Mouse (Mus musculus): ENCODE measurements at regions not wholly inside any gene's neighbourhood (a gene's known extent, or its start where the extent isn't known, plus 50 kb on each side); places are given as distances from the start of the nearest gene placed in this dataset.
A peak's percentile ranks its signal among the peaks of the same experiment; 100 is the strongest.

DNA sequence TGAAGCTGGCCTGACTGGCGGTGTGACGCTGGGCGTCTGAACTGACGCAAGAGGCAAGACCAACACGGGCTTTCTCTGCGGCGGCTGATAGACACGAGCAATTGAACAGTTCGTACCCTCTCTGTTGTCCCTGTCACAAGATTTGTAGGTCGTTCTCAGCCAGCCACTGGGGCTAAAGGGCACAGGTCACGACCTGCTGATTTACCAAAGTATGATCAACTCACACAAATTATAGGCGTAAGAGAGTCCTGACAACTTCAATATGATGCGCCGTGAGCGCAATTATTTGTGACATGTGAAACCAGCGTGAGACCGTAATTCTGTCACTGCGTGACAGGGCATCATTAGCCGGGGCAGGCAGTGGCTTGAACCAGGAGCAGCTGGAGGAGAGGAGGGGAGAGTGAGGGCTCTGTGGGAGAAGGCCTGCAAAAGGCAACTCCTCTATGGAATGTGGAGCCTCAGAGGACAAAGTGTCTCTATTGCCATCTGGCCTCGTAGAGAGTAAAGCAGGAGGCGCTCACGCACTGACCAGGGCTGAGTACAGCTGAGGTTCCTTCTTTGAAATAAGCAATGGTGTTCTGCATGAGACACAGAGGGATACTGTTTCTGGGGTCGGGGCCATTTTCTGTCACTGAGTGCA is 181.4 kb upstream of the Habp2 start:
- DNase-seq, result peak; percentile 4 to 10

DNA sequence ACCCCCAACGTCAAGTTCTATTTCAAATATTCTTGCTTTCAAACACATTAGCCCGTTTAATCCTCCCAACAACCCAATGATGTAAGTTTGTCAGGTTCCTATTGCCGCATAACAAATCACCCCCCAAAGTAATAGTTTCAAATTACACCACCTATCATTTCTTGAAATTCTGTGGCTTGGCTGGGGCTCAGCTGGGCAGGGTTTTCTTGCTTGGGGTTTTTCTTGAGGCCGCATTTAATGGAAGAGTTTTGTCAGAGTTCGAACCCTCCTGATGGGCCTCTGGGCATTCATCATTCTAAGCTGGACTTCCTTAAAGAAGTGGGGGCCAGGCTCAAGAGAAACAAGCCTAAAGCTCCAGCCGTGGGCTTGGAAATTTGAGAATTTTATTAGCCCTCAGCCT is 178.1 kb upstream of the Habp2 start:
- DNase-seq, result no peak

DNA sequence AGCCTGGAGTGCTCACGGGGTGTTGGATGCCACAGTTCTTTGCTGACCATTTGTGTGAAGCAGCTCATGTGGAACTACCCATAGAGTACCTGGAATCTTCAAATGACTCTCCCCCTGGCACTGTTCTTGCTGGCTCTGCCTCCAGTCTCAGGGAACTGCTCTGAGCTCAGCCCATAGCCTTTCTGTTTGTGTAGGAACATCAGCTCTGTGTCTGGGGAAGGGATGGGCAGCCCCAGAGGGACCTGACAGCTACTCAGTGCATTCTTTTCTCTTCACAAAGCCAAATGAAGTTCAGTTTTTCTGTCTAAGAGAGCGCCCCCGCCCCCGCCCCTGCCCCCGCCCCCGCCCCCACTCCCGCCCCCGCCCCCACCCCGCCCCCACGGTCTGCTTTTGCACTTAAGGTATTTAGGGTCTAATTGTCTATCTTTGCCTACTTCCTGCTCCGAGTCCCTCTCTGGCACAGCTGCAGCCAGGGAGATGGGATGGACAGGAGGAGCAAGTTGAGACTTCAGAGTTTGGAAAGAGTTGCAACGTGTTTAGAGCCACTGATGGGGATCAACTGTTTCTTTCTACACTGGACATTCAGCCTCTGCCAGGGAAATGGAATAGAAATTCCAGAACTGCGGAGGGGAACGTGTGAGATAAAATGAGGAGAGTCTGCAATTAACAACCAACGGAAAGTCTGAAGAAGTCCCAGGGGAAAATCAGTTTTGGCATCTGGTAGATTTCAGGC is 171.2 kb upstream of the Habp2 start:
- no peak for DNase-seq

DNA sequence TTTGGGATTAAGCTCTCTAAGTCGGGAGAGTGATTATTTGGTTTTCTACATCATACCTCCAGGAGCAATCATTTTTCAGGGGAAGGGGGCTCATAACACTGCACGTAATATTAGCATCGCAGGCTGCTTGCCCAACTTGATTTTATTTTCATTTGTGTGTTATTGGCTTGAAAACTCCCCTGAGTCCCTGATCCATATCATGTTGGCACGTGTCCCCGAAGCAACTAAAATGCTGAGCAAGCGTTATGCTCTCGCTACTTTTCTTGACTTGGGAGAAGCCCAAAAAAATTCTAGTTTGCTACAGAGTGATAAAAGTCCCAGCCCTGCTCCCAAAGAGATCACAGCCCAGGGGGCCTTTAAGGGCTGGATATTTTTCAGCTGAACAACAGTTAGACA is 170.7 kb upstream of the Habp2 start:
- DNase-seq, result no peak

DNA sequence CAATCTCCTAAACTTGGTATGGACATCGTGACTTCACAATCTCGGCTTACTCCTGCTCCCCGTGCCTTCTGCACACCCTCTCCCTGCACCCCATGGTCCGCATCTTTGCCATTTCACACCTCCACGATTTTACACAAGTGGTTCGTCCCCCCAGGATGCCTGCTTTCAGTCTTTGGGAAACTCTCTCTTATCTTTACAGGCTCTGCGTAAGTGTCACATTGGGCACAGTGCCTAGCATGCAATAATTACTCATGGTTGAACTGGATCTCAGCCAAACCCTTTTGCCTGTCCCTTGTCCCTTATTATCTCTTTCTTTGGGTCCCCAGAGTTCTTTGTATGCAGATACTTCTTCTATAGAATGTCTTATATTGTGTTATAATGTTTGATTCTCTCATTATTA is 166.2 kb upstream of the Habp2 start:
- DNase-seq, result no peak

DNA sequence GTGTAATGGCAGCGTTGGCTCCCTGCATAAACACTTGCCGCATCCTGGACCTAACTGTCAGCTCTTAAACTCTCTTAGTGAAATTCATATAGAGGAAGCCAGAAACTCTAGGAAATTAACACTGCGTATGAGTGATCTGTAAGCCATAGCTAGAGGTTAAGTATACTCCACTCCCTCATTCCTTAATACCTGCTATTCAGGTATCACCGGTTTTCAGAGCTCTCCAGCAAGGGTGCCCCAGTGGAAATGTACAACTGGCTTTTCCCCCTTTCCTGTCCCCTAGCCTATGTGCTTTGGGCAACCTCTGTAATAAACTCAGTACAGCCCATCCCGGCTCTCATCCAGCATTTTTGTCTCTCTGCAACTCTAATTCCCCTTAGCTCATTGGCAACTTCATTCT is 164.8 kb upstream of the Habp2 start:
- no peak for DNase-seq

DNA sequence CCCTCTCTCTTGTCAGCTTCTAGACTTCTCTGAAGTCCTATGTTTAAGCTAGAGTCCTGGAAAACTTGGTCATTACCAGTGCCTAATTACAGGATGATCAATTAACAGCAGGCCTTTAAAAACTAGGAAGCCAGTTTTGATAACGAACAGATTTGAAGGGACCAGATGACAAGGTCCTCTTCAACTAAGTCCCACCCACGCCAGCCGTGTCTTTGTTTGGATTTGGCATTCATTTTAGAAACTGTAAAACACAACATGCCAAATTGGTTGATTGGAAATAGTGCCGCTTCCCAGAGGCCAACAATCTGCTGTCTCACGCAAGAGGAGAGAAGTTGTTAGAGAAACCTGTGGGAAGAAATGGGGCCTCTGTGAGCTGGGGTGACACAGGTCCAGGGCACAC is 155.4 kb upstream of the Habp2 start:
- DNase-seq, result no peak

DNA sequence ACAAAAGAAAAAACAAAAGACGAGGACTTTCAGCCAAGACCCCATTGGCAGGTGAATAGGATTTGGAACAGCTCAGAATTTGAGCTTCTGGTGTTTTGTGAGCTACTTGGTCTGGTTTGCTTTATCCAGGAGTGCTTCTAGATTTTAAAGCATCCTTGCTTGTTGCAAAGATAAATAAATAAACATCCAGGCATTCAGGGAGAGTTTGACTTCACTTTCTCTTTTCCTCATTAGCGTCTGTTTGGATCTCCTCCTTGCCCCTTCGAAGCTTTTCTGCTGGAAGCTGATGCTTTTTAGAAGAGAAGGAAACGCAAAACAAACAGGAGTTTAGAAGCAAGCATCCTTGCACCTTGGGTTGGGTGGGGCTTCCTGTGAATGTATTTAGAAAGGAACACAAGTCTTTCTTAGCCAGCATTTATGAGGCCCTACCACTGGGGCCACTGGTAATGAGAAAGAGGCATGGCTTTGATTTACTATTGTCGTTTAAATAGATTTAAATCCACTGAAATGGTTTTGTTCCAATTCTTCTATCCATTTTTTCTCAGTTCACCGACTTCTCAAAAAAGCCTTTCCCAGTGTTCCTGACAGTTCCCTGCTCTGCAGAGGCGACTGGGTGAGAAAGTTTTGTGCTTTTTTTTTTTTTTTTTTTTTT is 153.9 kb upstream of the Habp2 start:
- no peak for DNase-seq

DNA sequence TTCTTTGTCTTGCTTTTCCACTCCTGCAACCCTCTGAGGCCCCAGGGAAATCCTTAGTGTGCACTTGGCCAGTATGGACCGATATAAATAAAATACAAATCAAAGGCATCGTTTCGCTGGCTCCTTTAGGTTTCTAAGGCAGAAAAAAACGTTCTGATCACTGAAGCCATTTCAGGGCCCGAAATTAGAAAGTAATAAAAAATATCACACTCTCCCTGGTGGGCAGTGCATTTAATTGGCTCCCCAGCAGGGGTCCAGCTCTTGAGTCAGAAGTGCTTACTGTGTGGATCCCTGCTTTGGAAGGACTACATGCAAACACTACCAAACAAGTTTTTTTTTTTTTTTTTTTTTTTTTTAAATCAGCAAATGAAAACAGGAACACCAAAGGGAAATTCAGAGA is 153.4 kb upstream of the Habp2 start:
- no peak for DNase-seq

DNA sequence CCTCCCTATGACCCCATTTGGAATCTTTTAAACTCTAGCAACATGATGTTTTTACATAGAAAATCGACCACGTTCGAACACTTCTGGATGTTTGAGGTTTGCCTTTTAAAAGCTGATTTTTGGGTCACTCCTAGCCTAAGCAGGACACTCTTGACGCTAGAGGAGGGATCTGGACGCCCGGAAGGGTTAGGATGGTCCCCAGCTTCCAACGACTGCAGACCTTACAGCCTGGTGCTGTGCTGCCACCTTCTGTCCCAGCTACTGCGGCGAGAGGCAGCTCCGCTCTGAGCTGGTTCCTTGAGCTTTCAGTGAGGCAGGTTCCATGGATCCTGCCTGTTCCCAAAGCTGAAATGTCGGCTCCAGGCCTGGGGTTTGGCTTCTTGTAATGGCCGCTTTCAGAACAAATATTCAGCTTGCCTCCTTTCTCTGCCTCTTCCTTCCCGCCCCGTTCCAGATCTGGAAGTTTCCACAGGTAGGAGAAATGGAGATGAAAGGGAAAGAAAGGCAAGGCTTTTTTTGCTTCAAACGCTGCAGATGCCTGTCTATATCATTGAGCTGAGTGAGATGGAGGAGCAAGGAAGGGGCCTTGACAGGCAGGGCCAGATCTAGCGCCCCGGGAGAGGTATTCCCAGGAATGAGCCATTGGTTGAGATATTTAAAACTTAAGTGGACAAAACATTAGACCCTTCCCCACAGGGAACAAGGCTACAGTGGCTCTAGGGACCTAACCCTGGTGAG is 152.7 kb upstream of the Habp2 start:
- DNase-seq, result peak; percentile 56 to 72

DNA sequence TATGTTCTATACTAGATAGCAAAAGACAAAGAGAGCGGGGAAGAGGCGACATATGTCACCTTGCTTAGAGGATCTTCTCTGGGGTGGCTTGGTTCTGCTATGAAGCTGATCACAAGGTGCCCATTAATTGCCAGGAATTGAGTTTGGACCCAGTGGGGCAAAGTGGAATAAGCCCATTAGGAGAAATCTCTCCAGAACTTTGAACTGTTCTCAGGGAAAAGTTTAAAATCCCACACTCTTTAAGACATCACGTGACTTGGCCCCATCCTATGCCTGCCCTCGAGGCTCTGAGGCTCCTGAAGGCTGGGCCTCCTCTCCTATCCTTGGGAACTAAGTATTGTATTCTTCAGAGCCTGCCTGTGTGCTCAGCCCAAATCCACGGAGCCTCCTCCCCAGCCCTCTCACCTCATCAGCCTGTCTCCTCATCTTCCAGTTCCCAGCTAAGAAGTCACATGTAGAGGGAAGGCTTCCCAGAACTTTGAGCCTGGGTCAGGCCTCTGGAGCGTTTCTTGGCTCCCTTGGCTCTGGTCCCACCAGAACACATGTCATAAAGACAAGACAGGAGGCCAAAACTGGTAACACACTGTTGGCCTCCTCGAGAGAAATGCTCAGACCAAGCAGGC is 151.5 kb upstream of the Habp2 start:
- DNase-seq, result peak; percentile 70 to 77

DNA sequence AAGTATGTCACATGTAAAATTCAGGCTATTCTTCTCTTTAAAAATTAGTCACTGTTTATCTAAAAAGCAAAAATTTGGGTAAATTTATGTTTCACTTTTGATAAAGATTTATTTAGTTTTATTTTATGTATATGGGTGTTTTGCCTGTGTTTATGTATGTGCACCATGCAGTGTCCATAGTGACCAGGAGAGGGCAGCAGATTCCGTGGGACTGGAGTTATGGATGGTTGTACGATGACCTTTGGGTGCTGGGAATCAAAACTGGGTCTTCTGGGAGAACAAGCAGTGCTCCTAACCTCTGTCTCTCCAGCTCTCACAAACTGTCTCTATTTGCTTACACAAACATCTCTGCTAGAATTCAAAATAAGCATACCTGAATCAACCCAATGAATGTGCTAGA is 146.4 kb upstream of the Habp2 start:
- DNase-seq, result no peak

DNA sequence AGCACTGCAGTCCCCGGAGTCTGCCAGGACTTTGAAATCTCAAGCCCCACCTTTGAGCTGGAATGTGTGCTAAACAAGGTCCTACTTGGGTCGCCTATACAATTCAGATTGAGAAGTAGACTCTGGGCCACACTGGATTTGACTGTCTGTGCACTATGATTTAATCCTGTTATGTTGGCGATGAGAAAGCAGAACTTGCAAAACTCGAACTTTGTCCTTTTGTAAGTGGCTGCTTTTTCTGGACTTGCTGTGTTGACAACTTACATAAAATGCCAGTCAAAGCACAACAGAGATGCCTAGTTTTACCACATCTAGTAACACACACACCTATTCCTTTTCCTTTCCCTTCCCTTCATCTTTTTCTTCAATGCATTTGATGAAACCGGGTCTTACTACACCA is 142.7 kb upstream of the Habp2 start:
- peak; percentile 14 to 57 for DNase-seq

DNA sequence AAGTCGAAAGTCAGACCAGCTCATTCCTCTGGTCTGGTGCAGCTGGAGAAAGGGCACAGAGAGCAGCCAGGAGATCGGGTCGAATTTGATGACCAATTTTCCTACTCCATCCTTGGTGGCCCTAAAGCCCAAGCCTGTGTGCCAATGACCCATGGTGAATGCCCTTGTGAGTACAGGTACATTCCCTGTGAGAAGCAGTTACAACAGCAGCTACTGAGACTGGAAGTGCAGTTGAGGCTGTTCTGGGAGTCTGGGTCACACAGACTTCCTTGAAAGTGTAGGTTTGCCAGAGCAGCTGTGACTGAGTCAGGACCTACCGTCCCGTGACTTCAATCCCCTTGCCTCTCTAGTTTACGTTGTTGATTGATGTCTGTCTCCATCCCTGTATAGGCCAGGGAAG is 129.8 kb upstream of the Habp2 start:
- DNase-seq, result no peak

DNA sequence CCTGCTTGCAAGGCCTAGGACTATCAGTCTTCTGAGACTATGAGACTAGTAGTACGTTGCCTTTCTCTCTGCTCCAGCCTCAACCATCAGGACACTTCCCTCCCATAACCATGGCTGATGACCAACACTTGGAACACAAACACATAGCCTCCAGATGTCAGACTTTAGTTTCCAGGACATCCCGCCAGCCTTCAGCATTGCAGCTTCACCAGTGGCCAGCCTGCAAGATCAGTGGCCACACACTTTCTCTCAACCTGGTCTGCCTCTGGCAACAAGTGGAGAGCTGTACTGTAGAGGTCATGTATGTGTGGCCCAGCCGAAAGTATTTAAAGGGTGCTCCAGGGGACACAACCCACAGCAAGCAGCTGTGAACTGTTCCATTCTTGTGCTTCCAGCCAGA is 124.8 kb upstream of the Habp2 start:
- DNase-seq, result no peak

DNA sequence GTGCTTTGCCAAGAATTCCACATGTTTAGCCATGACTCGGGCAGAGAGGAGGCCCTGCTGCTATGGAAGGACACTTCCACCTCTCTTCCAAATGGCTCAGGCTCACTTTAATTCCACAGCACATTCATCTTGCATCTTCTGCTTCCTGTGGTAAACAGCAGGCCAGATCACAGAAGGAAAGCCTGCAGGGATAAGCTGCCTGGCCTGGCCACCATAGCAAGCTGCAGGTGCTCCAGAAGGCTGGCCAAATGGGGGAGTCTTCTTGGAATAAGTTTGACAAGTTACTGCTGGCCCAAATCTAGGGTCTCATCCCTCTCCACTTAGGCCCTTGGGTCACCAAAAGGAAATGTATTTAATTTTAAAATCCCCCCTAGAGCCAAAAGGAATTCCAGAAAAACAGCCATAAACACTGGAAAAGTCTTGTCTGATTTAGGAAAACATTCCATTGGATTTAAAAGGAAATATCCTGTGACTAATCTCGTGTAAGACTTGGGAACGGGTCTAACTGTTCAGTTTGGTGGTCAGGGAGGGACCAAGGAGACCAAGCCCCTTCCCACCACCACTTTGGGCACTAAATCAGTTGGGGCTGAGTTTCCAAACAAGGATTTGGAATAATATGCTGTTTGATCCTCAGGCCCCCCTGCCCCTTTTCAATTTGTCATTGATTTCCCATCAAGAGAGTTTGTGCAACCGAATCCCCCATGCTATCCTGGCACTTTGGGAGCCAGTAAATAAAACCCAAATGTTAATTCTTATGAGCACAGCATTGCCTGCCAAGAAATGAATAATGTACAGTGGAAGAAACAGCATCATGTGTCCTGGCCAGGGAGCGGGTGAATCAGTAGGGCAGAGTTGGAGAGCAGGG is 117.6 kb upstream of the Habp2 start:
- no peak for DNase-seq

DNA sequence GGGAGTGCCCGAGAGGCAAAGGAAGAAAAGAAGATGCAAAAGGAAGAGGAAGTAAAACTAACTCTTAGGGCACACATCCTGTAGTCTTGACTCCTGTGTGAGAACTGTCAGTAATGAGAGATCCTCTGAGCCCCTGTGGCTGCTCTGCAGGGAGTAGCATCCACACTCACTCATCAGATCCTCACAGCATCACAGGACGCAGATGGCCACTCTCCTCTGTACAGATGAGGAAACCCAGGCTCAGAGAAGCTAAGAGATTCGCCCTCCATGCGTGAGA is 117.0 kb upstream of the Habp2 start:
- no peak for DNase-seq

DNA sequence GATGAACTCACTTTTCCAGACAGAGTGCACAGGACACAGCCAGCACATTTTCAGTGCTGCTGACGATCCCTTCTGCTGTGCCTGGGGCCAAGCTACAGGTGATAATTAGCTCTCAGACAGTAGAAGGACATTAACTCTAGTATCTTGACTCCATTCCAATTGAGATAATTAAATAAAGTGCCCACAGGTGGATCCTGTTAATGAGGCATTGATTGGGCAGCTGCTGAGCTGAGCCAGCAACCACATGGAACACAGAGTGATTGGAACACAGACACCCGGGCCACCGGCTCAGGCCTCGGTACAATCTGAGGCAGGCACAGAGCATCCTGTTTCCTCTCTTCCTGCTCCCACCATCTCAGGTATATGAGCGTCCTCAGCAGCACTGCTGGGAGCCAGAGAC is 114.5 kb upstream of the Habp2 start:
- no peak for DNase-seq

DNA sequence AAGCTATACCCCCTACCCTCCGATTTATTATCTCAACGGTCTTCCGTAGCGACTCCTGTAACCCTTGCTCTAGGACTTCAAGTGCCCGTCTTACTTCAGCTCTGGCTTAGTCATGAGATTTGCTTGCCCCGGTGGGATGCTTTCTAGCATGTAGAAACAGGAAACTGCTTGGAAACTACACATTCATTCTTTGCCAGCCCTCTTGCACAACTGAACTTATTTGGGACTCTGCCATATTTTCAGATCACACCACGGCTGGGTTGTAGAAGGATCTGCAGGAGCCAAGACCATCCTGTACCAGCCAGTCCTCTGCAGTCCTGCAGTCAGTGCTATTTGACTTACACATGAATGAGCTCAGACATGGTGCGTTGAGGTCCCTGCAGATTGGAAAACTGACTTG is 110.9 kb upstream of the Habp2 start:
- peak in 1 of 2 experiments; percentile 1 for DNase-seq

DNA sequence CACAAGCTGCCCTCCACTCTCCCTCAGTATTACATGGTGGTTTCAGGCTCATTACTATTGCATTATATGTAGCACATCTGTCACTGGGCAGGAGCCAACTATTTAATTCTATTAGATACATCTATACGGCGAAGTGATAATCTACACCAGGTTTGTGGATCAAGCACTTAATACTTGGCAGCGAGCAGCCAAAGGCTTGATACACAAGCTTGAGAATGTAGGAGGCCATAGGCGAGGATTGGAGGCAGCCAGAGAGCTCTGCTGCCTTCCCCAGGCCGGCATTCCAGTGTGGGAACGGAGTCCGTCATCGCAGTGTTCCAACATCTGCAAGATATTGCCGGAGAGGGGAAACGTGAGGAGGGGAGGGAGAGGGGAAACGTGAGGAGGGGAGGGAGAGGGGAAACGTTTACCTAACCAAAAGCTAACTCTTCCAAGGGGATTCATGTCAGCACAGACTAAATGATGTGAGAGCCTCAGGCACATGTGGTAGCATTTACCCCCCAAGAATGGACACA is 109.6 kb upstream of the Habp2 start:
- no peak for DNase-seq

DNA sequence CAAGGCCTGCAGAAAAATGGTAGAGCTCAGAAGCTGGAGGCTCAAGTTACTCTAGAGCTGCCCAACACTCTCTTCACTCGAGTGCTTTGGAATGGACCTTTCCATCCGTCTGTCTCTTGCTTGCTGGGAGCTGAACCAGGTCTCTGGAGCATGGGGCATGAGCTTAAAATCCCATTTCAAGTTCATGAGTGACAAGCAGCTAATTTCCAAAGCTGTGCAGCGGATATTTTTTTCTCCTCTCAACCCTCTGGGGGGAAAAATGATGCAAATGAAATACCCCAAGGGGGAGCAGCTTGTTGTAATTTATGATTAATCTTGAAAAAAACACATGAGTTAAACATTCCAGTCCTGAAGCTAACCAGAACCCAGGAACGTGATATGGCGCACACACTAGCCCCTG is 101.2 kb upstream of the Habp2 start:
- no peak for DNase-seq

DNA sequence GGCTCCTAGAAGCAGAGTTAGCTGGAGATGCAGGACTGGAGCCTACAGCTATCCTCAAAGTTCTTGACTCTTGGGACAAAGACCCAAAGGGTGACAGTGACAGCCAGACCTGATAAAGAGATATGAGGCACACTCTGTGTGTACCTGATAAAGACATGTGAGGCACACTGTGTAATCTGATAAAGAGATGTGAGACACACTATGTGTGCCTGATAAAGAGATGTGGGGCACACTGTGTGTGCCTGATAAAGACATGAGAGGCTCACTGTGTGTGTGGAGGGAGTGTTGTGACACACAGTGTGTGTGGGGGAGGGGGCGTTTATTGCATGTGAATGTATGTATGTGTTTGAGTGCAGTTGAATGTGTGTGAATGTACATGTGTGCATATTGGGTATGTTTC is 97.8 kb upstream of the Habp2 start:
- no peak for DNase-seq

Data from kidney, adult 8-10 months (tissue).